Mouse (Mus musculus): ENCODE data around the gene Gm10134.

Gene Gm10134

DNA sequence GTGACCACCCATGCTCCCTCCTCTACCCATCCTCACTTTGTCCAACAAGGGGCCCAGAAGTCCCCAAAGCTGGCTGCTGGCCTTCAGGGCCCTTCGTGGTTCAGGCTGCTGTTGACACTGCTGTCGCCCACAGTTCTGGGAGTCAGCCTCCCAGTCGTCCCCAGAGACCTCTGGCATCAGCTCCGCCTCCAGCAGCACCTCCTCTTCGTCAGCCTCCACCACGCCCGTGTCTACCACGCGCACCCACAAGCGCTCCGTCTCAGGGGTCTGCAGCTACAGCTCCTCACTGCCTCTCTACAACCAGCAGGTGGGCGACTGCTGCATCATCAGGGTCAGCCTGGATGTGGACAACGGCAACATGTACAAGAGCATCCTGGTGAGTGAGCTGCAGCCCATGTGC, 43.3 kb downstream of the Gm10134 start:
- no peak for DNase-seq (ENCODE audit: extremely low read depth, insufficient read length, low spot score)

DNA sequence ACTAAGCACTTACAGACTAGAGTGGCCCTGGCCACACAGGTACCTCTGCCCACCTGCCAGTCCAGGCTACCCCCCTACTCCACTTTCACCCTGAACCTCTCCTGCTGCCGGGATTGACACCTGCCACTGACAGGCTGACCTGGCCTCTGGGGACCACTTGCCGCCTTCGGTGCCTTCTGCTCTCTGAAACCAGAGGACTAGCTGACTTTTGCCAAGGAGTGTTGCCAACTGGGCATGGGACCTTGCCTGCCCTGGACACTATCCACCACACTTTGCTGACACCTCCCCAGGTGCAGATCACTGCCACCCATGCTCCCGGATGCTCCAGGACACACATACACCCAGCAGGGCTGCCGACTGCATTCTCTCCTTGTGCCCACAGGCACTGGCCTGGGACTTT, 46.4 kb downstream of the Gm10134 start:
- no peak for DNase-seq (ENCODE audit: extremely low read depth, insufficient read length, low spot score)

Data from 3134 (cell line).